Mouse (Mus musculus) testis, postnatal 10 days (tissue): ENCODE data around the gene Mrtfa.

Experiments used
- DNase-seq: peaks from one replicate; pipeline ENCODE4 v3.0.0; 2021; ENCODE audit warnings: low spot score

Gene Mrtfa

DNA sequence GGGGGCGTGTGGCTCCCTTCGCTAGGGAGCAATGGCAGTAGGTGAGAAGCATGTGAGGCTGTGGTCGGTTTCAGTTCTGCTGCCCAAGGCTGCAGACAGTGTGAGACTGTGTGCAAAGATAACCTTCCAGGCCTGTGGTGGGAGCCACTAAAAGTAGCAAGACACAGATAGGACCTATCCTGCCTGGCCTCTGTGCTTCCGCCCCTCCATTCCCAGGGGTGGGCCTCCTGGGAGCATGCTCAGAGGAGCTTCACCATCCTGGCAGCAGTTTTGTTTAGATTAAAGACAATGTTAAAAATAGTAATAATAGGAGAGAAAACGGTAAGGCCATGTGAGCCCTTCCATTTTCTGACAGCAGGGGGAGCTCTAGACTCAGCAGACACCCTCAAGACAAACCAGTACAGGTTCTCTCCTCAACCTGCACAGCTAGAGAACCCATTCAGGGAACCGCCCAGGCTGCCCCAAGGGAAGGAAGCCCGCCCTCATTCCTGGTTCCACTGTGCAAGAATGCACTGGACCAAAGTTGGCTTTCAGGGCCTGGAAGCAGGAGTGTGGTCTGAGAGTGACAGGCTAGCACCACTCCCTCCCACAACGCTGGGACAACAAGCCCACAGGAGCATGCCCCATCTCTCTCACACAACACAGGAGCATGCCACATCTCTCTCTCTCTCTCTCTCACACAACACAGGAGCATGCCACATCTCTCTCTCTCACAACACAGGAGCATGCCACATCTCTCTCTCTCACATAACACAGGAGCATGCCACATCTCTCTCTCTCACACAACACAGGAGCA lies 163.0 kb downstream of the Mrtfa start:
- DNase-seq = peak; percentile 93

DNA sequence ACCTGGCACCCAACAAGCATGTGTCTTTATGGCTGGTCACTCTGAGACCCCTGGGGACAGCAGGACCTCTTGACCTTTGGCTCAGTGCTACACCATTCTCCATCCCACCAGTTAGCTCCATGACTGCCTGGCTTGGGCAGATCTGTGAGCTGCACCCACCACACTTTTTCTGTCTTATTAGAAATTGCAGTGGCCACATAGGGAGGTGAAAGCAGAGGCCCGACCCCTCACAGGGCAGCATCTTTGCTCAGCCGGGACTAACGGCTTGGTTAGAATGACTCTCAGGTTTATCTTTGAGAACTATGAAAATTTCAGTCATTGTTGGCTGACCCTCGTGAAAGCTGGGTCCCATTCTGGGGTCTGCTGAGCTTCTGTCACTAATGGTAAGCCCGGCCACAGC lies 163.7 kb downstream of the Mrtfa start:
- no peak for DNase-seq

DNA sequence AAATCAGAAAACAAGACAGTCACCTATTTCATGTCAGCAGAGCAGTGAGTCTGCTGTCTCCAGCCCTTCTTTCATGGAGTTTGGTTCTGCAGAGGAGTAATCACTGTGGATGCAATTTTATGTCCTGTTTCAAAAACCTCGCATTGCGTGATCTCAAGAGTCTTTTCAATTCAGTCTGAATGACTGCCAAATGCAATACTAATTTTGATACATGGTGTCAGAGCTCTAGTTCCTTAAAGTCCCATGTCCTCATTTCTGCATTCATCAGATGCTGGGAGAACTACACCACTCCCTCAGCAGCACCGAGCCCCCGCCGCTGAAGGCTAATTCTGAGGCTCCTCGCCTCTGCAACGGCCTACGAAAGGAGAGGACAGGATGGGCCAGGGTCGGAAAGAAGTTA lies 166.7 kb downstream of the Mrtfa start:
- no peak for DNase-seq

DNA sequence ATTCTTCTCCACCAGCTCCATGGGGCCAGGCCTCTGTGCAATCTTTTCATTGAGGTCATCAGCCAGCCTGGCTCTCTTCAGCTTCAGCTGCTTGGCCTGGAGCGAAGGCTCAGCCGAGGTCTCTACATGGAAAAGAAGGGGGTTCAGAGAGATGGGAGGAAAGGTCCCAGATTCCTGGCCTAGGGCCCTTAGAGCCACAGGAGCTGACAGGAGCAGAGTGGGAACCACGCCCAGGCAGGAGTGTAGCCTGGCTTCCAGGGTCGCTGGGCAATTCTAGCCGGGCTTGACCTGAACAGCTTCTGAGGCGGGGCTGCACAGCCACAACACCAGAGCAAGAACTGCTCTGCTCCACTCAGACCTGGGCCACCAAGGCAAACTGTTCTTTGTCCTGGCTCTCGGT lies 168.1 kb downstream of the Mrtfa start:
- no peak for DNase-seq

DNA sequence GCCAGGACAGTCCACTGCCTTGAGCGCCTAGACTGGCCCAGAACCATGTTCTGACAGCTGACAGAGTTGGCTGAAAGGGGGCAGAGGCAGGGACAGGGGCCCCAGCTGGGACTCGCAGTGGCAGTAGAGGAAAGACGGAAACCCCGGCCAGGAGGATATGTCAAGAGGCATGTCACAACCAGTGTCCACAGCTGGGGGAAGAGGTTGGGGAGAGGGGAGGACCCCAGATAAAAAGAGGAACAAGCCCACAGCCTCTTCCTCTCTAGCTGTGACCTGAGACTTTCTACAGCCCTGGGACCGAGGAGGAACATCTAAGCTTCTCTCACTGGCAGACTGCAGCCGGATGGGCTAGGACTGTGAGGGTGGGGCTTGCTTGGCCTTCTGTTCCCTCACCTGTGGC lies 169.2 kb downstream of the Mrtfa start:
- DNase-seq = no peak

DNA sequence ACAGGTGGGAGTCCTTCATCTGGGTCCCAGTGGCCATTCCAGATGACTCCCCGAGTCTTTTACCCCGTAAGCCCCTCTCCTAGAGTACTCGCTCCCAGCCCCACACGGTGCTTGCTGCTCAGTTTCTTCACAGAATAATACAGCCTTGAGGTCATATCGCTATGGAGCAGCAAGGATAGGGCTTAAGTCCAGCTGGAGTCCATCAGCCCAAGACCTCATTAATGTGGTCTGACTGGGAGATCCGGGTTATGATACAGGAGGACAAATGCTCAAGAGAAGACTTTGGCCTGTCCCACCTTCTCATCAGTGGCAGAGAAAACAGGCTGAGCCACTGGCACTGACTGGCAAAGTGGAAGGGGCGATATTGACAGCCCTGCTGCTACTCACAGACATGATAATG lies 173.2 kb downstream of the Mrtfa start:
- no peak for DNase-seq

DNA sequence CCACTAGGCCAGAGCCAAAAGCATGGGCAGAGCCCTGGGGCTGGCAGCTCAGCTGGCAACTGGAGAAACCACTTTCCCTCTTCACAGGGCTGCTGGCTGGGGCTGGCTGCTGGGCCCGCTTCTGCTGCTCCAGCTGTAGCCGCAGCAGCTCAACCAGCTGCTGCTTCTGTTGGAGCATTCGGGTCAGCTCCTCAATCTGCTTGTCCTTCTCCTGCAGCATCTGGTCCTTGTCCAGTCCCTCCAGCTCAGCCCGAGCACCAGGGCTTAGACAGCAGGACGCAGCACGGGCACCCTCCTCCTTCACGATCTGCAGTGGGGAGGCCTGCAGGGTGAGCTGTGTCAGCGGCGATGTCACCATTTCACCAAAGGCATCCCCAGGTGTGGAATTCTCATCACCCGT lies 174.1 kb downstream of the Mrtfa start:
- DNase-seq = no peak

DNA sequence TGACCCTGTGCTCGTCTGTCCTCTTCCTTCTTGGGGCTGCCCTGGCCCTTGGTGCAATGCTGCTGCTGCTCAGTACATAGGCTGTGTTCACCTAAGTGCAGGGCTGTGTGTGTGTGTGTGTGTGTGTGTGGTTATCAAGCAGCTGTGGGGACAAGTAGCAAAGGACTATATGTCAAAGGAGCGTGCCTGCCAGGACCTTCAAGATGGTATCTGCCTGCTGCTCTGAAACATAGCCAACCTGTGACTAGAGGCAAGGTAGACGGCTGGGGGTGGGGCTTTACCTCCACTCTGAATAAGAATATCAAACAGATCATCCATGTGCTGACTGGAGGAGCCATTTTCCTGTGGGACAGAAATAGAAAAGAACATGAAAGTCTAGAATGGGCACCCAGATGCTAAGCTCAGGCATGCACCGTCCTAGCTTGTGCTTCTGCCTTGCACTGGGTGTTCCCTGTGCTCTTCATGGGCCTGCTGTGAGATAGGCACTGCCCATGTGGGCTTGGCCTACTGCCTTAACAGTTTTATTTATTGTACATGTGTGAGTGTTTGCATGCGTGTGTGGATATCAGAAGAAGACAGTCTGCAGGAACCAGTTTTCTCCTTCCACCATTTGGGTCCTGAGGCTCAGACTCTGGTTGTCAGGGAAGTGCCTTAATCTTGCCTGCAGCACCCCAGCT lies 175.4 kb downstream of the Mrtfa start:
- no peak for DNase-seq

DNA sequence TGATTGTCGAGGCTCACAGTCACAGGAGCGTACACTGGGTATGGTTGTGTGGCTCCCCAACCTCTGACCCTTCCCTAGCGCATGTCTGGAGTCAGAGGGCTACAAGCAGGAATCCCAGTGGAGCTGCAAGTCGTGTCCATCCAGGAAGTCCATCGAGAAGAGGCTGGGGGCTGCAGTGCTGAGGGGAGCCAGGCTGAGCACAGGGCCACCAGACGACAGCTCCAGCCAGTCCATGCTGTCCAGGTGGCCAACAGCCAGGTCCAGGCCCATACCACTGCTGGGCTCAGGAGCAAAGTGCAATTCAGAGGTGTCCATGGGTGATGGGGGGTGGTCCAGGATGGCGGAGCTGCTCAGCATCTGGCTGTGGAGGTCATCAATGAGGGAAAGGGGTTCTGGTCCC lies 177.4 kb downstream of the Mrtfa start:
- DNase-seq = no peak

DNA sequence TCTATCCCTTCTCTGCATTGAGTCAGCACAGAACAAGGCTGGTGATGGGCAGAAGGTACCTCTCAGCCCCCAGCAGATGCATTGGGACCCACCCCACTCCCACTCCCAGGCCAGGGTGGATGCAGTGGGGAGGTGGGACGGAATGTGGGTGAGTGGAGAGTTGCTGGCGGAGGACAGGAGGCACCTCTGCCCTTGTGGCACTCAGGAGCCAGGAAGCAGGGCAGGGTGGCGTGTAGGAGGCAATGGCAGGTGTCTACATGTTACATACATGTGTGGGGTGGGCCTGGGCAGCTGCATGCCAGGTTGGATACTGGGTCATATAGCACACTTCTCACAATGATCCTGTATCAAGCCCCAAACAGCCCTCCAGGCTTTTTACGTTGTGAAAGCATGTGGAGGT lies 178.2 kb downstream of the Mrtfa start:
- no peak for DNase-seq

DNA sequence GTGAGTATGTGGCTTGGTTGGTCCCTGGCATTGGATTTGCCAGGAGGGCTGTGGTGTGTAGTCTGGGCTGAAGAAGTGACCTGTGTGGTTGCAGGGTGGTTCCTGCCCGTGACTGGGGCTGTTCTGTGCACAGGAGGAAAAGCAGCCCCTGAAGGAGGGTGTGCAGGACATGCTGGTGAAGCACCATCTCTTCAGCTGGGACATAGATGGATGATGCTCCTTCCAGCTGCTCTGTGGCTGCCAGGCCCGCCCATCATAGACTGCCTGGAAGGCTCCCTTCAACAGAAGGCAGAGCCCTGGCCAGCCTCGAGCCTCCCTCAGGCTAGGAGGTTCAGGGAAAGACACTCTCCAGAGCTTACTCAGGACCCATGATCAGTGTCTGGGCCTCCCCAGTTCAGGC lies 179.0 kb downstream of the Mrtfa start:
- DNase-seq = no peak

DNA sequence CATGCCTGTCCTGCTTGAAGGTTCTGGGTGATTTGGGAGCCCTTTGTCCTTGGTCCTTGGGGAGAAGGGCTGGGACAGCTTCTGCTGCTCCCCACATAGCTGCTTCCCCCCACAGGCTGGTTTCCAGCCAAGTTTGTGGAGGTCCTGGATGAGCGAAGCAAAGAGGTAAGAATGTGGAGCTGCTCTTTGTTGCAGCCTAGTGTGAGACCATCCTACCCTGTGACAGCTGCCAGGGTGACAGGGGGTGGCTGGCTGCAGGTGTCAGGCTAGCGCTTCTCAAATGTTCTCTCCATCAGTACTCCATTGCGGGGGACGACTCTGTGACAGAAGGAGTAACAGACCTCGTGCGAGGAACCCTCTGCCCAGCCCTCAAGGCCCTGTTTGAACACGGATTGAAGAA lies 180.4 kb downstream of the Mrtfa start:
- no peak for DNase-seq

DNA sequence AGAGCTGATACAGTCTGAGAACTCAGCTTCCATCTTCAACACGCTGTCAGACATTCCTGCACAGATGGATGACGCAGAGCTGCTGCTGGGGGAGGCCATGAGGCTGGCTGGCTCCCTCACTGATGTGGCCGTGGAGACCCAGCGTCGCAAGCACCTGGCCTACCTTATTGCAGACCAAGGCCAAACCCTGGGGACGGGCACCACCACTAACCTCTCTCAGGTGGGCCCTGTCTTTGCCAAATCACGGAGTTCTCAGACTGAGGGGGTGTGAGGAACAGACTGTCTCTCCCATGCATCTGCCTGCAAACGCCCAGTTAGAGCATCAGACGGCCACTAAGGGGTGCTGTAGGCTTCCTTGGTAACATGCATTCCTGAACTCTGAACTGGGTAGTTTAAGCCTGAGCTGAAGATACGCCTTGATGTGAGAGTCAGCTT lies 181.9 kb downstream of the Mrtfa start:
- peak; percentile 36 for DNase-seq

DNA sequence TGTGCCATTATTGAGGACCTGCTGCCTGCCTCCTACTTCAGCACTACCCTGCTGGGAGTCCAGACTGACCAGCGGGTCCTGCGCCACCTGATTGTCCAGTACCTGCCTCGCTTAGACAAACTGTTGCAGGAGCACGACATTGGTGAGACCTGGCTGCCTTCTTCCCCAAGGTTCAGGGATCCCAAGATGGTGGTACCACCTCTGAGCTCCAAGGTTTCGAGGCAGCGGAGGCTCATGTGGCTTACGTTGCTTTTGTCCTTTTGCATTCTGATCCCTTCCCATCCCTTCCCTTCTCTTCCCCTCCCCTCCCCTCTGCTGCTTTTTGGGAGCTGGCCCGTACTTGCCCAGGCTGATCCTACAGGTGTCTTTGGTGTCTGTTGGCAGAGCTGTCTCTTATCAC lies 182.7 kb downstream of the Mrtfa start:
- no peak for DNase-seq

DNA sequence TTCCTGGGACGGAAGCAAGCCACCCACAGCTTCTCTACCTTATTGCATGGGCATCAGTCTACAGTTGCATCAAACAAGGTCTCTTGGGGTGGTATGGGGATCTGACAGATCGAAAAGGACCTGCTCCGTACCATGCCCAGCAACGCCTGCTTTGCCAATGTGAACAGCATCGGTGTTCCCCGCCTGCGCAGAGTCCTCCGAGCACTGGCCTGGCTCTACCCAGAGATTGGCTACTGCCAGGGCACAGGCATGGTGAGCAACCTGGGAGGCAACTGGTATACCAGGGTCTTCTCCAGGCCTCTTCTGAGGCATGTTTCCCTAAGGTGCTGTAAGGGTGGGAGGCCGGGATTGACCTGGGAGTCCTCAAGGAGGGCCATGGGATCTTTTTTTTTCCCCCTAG lies 183.2 kb downstream of the Mrtfa start:
- no peak for DNase-seq

DNA sequence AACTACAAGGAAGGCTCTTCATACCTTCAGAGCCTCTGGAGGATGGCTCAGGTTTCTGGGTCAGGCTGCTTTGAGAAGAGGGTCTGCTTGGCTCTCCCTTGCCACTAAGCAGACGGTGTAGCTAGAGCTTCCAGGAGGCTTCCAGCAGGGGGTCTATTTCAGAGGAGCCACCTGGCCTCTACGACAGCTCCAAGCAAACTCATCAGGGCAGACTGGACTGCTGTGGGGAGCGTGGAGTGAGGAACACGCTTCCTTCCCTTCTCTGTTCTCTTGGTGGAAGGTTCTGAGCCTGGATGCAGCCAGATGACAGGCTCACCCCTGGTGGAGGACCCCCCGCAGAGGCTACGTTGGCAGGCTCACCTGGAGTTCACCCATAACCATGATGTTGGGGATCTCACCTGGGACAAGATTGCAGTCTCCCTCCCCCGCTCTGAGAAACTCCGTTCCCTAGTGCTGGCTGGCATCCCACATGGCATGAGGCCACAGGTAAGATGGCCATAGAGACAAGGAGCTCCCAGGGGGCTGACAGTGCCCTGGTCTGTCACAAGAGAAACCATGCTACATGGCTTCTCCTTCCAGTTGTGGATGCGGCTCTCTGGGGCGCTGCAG lies 184.3 kb downstream of the Mrtfa start:
- no peak for DNase-seq

DNA sequence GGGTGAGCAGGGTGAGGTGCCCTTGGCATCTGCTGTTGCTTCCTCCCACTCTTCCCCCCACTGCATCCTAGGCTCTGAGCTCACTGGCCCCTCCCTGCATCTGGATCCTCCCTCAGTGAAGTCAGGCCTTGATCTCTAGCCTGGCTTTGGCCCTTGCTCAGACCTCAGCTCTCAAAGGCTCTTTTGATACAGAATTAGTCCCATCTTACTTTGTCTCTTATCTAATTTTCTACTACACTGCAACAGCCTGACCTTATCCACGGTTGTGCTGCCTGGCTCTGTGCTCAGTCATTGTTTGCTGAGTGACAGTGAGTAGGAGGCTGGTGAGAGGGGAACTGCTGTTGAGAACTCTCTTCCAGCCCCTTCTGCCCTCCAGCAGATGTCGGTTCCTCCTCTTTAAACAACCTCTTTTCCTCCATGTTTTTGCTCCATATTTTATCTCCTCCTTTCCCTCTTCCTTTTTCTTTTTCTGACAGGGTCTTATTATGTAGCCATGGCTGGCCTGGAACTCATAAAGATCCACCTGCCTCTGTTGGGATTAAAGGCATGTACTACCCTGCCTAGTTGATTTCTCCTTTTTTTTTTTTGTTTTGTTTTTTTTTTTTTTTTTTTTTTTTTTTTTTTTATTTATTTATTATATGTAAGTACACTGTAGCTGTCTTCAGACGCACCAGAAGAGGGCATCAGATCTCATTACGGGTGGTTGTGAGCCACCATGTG lies 190.0 kb downstream of the Mrtfa start:
- DNase-seq = no peak

DNA sequence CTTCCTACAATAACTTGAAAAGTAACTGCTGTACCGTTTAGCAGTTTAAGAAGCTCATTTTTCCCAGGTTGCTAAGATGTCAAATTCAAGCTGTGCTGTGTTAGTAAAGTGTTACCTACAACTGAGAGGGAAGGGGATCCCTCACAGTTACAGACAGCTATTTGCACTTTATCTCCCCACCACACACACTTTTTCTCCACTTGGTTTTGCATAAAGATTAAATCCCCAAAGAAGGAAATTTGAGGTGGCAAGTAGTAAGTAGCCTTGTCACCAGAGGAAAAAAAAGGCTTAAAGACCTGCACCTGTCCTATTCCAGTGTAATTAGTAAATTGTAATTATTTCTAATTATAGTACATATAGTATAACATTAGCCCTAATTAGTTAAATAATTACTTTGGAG lies 193.5 kb downstream of the Mrtfa start:
- no peak for DNase-seq

DNA sequence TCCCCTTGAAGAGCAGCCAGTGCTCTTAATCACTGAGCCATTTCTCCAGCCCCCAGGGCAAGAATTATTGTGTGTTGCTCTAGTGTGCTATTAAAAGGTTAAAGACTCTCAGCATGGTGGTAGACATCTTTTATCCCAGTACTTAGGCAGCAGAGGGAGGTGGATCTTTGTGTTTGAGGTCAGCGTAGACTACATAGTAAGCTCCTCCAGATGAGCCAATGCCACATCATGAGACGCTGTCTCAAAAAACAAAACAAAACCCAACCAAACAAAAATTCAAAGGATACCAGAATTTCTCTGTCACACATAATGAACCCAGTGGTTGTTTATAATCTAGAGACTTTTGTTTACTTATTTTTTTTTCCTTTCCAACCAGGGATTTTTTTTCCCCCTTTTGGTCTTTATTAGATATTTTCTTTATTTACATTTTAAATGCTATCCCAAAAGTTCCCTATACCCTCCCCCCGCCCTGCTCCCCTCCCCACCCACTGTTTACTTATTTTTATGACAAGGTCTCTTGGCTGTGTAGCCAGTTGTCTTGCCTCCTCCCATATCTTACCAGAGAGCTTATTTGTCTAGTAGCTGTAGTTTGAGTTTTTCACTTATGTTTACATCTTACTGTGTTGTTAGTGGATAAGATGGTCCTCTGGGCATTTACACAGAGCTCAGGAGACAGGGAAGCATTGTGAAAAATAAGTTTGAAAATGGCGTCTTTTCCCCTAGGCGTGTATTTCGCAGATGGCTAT lies 194.3 kb downstream of the Mrtfa start:
- DNase-seq = no peak

DNA sequence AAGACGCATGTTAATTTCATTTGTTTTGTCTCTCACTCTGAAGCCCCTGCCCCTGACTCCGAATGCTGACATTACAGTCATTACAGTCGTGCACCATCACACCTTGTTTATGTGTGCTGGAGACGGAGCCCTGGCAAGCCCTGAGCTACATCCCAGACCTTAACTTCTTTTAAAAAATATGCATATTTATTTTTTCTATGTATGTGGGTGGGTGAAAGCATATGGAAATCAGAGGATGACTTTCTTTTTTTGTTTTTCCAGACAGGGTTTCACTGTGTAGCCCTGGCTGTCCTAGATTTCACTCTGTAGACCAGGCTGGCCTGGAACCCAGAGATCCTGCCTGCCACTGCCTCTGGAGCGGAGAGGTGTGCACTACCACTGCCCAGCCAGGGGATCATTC lies 195.6 kb downstream of the Mrtfa start:
- DNase-seq = no peak

DNA sequence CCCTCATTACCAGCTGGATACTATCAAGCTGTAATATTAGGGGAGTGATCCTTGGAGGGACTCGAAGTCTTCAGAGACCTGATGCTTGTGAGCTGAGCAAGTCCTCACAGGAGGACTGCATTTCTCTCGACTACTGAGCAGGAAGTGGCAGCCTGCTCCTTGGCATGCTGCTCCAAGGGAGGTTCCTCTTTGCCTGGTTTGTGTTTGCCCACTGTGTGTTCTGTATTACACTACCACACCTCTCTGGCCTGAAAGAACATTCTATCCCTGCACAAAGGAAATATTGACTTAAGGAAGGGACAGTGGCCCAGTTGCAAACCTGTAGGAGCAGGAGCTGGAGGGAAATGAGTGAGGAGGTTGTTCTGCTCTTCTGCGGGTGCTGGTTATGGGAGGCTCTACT lies 200.8 kb downstream of the Mrtfa start:
- no peak for DNase-seq

DNA sequence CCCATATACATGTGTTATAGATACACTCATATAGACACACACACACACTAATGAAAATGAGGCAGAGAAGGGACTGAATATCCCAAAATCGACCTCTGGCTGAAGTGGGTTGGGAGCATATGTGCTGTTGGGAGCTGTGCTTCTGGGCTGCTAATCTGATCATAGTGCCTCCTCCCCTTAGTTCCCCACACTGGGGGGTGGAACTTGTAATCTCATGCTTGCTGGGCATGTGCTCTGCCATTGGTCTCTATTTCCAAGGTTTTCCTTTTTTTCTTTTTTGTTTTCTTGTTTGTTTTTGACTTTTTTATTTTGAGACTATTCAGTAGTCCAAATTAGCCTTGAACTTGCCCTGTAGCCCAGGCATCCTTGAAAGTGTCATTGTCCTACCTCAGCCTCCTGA lies 202.2 kb downstream of the Mrtfa start:
- no peak for DNase-seq
